Mouse (Mus musculus): ENCODE data around the gene Sars. TPM values are rescaled to one million over a fixed set of nuclear protein-coding genes. Genes with fewer than 3 reads are reported as not detected.

The Sars gene
- polyA plus RNA-seq, 1 experiment from 2014 or later: 117 TPM

GRCm38 (mm10) chr3:108378875-108379663 is 65.9 kb downstream of the Sars start:
- DNase-seq (ENCODE audit: low spot score): no peak
- Histone ChIP-seq H3K4me3 (no peak overlapping the region), H3K27me3 (ENCODE audit: low read depth, poor library complexity, severe bottlenecking) (no peaks in the 10 kb centered on the region), H3K4me1 (peaks cover 25% of the 10 kb centered on the region), H3K9me3 (replicated peaks) (no peaks in the 10 kb centered on the region), H3K36me3 (no peaks in the 10 kb centered on the region), H3K27ac (no peak overlapping the region)
- 89% methylated on average over 7 of the region's 7 CpGs for WGBS

Other genes with a start within 250 kb of the Sars start
- gene Cyb561d1, start 244.0 kb downstream of the Sars start, polyA plus RNA-seq (2016; fragmentation: Nextera tagmentation; extraction: Ambion mirVana): 1.6 and 2.1 TPM in 2 replicates
- 23.3 and 25.7 TPM in 2 replicates for gene Atxn7l2, start 234.3 kb downstream of the Sars start, polyA plus RNA-seq (2016; fragmentation: Nextera tagmentation; extraction: Ambion mirVana)
- gene Sypl2, start 218.6 kb downstream of the Sars start, polyA plus RNA-seq (2016; fragmentation: Nextera tagmentation; extraction: Ambion mirVana): 0.23 and 0.56 TPM in 2 replicates
- gene Psma5, start 188.3 kb downstream of the Sars start, polyA plus RNA-seq (2016; fragmentation: Nextera tagmentation; extraction: Ambion mirVana): 374 and 403 TPM in 2 replicates
- gene Sort1, start 161.1 kb downstream of the Sars start, polyA plus RNA-seq (2016; fragmentation: Nextera tagmentation; extraction: Ambion mirVana): 9.4 and 12.1 TPM in 2 replicates
- gene Mybphl, start 80.3 kb downstream of the Sars start, polyA plus RNA-seq (2016; fragmentation: Nextera tagmentation; extraction: Ambion mirVana): 0.15 TPM in 1 of 2 replicates, not detected in the other
- 96.6 and 100 TPM in 2 replicates for gene Psrc1, start 61.4 kb downstream of the Sars start, polyA plus RNA-seq (2016; fragmentation: Nextera tagmentation; extraction: Ambion mirVana)
- gene Celsr2, start 29.7 kb downstream of the Sars start, polyA plus RNA-seq (2016; fragmentation: Nextera tagmentation; extraction: Ambion mirVana): 4.0 and 4.4 TPM in 2 replicates
- 0.20 TPM in 1 of 2 replicates, not detected in the other for gene 1700013F07Rik, start 88.9 kb upstream of the Sars start, polyA plus RNA-seq (2016; fragmentation: Nextera tagmentation; extraction: Ambion mirVana)
- 0.28 and 0.40 TPM in 2 replicates for gene 5330417C22Rik, start 91.3 kb upstream of the Sars start, polyA plus RNA-seq (2016; fragmentation: Nextera tagmentation; extraction: Ambion mirVana)
- 25.2 and 34.9 TPM in 2 replicates for gene Tmem167b, start 117.3 kb upstream of the Sars start, polyA plus RNA-seq (2016; fragmentation: Nextera tagmentation; extraction: Ambion mirVana)
- gene Taf13, start 126.5 kb upstream of the Sars start, polyA plus RNA-seq (2016; fragmentation: Nextera tagmentation; extraction: Ambion mirVana): 47.3 and 53.2 TPM in 2 replicates
- 6.1 and 7.3 TPM in 2 replicates for gene Wdr47, start 146.1 kb upstream of the Sars start, polyA plus RNA-seq (2016; fragmentation: Nextera tagmentation; extraction: Ambion mirVana)
- gene Clcc1, start 208.7 kb upstream of the Sars start, polyA plus RNA-seq (2016; fragmentation: Nextera tagmentation; extraction: Ambion mirVana): 51.8 and 61.3 TPM in 2 replicates